Mouse (Mus musculus): ENCODE measurements at regions not wholly inside any gene's neighbourhood (a gene's known extent, or its start where the extent isn't known, plus 50 kb on each side); places are given as distances from the start of the nearest gene placed in this dataset.
A peak's percentile ranks its signal among the peaks of the same experiment; 100 is the strongest.

DNA sequence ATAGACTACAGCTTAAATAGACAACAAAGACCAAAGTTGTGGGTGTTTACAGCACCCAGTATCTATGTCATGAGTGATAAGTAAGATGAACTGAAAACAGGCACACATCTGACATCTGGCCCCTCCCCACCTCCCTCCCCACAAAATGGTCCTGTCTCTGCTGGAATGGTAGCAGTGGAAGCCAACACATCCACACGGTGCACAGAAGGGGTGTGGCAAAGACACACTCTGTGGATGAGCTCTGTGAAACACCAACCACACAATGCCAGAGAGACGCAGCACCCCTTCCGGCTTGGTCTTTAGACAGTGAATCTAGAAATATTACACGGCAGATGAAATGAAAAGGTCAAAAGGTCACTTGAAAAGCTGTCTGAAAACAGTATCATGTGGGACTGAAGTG is 85.6 kb downstream of the Fgf18 start:
- DNase-seq (ENCODE audit: low spot score) = no peak

DNA sequence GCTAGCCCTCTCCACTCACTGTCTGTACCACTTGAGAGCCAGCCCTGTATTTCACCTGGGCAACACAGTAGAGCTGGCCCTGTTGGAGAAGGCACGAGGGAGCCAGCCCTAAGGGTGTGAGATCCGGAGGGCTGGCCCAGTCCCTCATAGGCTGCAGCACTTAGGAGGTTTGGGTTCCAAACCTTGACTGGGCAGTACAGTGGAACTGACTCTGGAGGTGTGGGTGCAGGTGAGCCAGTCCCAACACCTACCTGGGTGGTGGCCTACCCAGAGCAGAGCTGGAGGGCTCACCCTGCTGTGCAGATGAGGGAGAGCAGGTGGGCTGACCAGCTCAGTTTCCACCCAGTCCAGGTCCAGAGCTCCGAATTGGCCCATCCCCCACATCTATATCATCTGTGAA is 86.8 kb downstream of the Fgf18 start:
- no peak for DNase-seq (ENCODE audit: low spot score)

DNA sequence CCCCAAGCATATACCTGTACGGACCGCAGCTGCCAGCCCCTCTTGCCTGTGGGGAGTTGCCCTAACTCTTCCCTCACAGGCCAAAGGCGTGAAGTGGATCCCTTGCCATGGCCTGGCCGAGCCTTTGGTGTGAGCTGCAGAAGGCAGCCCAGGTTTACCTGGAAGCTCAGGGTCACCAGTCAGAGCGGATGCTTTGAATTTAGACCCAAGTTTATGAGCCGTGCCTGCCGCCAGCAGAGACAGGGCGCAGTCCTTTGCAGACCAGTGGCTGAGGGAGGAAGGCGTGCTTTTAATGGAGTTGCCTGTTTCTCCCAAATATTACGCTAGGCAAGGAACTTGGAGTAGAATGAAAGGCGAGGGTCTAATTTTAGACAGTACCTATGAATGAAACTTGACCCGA is 97.0 kb downstream of the Fgf18 start:
- no peak for DNase-seq (ENCODE audit: low spot score)

DNA sequence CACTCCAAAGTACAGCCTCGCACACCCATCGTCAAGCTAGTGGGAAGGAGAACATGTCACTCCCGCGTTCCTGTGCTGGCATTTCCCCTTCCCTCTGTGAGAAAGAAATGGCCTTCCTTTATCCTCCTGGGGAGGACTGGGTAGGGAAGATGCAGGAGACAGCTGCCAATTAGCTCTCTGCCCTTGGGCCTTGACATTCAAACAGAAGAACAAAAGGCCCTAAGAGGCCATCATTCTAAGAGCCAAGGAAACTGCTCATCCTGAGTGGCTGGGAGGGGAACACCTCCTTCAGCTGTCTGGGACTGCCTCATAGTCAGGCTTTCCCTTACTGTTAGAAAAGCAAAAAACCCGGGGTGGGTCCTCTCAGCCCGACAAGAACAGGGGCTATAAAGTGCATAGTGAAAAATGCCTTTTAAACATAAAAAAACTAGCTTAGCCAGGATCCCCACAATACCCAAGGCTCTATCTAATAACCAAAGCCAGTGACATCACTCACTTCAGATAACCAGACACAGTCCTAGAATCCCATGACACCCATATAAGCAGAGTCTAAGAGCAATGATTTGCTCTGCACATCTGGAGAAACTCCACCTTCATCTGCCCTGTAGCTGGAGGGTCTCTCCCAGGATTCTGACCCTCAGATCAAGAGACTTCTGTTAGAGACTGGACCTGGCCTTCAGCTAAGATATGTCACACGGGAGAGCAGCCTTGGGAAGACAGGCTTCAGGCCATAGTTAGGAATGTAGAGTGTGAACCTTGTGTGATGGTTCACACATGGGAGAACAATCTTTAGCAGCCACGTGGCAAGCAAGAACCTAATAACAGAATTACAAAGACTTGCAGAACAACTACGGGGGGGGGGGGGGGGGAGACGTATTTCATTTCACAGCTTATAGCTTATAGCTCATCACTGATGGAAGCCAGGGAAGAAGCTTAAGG is 107.1 kb downstream of the Fgf18 start:
- DNase-seq (ENCODE audit: low spot score) = no peak

DNA sequence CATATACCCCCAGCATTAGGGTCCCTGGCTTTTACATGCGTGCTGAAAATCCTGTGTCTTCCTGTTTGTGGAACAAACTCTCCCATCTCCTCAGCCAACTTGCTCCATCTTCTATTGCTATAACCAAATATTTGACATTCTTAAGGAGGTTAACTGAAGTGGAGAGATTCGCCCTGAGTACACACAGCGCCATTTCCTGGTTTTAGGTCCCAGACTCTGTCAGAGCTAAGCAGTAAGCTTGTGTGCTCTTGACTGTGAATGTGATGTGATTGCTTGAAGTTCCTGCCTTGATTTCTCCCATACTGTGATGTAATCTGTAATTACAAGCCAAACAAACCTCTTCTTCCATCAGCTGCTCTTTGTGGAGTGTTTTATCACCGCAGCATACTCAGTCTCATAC is 110.8 kb downstream of the Fgf18 start:
- DNase-seq (ENCODE audit: low spot score) = no peak

DNA sequence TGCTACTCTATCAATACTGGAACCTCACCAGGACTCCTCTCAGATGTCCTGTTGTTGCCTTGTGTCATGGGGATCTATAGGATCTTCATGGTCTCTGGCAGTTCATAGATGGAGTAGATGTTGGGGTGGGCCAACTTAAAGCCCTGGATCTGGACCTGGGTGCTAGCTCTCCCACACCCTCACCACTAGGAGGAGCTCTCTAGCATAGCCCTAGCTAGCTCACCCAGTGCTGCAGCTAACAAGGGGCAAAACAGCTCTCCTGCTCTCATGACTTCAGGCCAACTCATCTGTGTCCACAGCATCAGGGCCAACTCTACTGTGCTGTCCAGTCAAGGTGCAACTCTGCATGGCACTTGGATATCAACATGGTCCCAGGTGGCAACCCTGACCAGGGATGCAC is 118.3 kb downstream of the Fgf18 start:
- DNase-seq (ENCODE audit: low spot score) = peak; percentile 22

DNA sequence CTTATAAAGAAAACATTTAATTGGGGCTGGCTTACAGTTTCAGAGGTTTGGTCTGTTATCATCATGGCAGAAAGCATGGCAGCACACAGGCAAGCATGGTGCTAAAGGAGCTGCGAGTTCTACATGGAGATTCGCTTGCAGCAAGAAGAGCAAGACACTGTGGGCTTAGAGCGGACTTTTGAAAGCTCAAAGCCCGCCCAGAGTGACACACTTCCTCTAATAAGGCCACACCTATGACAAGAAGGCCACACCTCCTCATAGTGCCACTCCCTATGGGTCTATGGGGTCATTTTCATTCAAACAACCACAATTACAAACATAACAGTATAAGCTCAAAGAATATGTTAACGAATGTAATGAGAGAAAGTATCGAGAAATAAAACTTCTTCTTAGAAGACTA is 120.1 kb downstream of the Fgf18 start:
- no peak for DNase-seq (ENCODE audit: low spot score)

DNA sequence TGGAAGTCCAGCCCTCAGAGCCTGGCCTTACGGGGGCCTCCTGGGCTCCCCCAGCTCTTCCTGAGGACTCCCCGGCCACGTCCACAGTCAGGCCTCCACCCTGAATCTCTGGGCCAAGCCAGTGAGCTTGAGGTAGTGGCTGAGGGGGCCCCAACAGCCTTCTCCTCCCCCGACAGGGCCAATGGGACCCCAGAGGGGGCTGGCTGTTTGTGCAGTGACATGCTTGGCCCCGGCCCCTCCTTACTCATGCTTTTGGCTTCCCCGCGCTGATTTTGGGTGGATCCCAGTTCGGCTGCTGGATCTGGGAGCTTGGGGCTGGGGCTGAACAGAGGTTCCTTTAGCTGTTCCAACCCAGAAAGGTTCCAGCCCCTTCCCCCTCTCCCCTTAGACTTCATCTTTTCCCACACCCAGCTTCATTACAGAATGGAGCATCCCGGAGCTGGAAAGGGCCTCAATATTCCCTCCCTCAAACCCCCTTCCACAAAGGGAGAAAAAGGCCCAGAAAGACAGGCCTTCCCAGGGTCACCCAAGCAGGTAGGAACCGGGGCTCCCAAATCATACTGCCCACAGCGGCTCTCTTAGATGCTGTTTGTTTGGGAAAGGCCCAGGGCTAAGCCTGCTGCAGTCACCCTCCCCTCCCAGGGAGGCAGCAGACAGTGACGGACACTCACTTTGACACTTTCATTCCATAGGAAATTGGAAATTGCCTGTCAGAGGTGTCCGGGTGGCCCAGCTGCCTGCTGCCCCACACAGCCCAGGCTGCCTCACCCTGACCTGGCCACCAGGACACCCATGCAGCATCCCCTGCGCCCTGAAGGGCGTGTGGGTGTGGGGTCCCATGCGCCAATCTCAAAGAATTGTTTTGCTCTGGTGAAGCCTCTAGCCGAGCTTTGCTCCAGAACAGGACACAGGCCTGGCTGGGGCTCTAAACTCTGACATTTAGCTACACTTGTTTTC is 133.7 kb downstream of the Fgf18 start:
- DNase-seq (ENCODE audit: low spot score) = no peak

DNA sequence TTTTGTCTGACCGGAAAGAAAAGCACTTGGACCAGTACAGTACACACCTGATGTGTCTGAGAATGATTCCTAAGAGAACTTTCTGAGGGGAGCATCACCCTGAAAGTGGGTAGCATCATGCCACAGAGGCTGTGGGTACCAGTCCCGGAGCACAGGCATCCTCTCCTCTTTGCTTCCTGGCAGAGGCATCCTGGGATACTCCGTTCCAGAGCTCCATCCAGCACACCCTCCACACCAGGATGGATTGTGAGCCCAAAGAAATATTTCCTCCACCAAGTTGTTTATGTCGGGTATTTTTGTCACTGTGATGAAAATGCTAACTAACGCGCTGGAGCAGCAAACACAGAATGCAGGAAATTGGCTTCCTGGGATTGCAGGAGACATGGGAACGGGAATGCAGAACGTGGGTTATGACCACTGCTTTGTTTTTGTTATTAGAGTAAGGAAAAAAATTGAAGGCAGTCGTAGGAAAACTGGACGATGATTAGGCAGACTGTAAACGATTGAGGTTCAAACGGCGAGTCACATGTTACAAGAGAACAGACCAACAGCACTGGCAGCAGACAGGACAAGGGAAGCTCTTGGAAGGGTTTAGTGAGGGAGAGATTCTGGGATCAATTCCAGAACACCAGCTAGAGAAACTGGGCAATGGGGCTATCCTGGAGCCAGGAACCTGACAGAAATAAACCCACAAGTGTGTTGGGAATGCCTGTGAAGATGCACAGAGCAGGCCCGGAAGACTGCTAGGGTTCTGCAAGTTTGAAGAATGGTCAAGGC is 134.6 kb downstream of the Fgf18 start:
- DNase-seq (ENCODE audit: low spot score) = no peak

DNA sequence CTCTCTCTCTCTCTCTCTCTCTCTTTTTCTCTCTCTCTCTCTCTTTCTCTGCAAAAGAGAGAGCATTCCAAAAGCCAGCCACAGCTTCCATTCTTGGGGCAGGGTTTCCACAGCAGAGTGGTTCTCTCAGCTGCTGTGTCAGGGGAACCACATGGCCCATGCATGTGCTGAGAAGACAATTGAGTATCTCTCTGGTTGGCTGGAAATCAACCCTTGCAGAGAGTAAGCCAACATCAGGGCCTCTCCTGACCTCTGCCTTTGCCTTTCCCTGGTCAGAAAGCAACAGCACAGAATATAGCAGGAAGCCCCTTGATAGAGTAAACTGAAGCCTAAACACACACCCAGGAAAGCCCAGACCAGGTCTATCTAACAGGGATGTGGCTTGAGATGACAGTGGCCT is 138.6 kb downstream of the Fgf18 start:
- DNase-seq (ENCODE audit: low spot score) = no peak

DNA sequence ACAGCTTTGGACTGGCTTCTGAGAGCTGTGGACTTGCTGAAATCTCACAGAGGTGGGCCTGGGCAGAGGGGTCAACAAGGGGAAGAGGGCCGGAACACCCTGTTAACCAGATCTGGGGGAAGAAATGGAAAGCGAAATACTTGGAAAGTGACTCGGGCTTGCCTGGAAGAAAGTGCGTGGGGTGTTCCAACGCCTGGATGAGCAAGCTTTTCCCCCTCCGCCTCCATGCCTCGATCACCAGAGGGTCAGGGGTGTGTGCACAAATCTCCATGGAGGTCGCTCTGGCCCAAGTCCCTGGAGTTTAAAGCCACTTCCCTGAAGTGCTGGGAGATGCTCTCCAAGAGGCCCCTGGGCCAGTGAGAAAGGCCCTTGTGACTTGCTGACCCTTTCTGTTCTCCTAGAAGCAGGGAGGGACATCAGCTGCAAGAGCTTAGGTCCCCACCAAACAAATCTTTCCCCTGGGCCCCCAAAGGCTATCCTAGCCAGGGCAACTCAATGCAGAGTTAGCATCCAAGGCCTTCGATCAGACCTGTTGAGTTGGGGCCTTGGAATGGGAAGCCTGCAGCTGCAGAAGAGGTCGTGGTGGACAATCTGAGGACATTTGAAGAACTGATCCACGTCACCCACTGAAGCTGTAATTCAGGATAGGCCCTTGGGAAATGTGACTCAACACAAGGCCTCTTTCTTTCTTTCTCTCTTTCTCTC is 139.2 kb downstream of the Fgf18 start:
- DNase-seq (ENCODE audit: low spot score) = no peak

DNA sequence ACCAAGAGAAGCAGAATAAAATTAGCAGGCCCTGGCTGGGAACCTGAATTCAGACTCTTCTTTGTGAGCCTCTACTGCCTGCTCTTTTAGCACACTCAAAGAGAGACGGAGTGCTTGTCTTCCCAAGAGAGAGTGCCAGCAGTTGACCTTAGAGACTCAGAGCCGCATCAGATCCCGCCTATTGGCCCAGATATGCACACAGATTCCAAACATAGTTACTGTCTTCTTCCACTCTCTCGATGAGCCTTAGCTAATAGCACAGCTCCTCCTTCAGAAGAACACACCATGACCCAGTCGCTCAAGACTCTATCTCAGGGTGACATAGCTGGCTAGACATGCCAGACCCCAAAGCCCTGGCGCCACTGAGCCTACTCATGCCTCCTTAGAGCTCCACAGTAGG is 139.8 kb downstream of the Fgf18 start:
- DNase-seq (ENCODE audit: low spot score) = no peak

DNA sequence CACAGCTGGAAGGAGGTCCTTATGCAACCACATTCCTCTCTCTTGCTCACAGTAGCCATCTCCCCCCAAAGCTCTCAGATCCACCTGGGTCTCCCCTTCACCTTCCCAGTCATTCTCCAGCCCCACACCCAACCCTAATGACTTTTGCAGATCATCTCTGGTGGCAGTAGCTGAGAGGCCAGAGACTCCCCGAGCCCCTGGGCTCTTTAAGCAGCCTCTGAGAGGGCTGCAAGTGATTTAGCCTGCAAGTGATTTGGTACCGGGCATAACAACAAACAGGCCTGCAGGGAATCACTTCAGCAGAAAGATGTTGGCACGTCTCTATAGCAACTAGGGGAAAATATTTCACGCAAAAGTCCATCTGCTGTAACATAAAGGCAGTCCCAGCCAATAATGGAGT is 142.0 kb downstream of the Fgf18 start:
- DNase-seq (ENCODE audit: low spot score) = no peak

DNA sequence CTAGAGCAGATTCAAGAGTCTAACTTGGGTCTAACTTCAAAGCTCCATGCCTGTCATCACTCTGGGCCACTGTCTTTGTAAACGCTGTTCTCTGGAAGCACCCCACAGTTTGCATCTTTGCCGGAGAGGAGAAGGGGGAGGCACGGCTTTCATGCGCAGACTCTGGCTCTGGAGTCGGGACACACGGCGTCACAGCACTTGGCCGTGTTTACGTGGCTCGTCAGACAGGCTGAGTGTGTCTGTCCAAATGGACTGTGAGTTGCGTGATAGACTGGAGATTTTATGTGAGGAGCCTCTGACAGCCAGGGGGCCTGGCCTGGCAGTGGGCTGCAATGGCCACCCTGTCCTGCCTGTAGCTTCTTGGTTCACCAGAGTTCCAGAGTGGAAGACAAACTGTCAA is 142.6 kb downstream of the Fgf18 start:
- no peak for DNase-seq (ENCODE audit: low spot score)

DNA sequence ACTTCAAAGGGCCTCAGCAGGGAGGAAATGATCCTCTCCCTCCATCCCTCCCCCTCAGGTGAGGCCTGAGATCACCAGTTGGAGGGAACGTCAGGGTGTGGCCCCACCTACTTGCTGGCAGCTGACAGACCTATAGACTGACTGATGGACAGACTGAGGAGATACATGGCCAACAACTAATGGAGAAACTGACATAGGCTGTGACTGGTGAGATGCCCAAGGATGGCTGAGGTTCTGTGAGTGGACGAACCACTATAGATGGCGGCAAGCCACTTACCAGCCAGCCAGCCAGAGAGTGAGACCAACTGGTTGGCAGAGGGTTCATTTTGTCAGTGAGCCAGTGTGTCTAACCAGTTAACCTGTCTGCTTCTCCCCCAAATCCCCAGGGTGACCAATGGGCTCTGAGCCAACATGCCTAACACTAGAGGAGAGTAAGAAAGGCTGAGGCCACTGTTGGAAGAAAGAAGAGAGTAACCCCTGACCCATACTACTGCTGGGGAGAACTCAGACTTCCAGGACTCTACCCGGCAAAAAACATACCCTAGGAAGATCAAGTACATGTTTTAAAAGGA is 147.4 kb downstream of the Fgf18 start:
- DNase-seq (ENCODE audit: low spot score) = no peak

DNA sequence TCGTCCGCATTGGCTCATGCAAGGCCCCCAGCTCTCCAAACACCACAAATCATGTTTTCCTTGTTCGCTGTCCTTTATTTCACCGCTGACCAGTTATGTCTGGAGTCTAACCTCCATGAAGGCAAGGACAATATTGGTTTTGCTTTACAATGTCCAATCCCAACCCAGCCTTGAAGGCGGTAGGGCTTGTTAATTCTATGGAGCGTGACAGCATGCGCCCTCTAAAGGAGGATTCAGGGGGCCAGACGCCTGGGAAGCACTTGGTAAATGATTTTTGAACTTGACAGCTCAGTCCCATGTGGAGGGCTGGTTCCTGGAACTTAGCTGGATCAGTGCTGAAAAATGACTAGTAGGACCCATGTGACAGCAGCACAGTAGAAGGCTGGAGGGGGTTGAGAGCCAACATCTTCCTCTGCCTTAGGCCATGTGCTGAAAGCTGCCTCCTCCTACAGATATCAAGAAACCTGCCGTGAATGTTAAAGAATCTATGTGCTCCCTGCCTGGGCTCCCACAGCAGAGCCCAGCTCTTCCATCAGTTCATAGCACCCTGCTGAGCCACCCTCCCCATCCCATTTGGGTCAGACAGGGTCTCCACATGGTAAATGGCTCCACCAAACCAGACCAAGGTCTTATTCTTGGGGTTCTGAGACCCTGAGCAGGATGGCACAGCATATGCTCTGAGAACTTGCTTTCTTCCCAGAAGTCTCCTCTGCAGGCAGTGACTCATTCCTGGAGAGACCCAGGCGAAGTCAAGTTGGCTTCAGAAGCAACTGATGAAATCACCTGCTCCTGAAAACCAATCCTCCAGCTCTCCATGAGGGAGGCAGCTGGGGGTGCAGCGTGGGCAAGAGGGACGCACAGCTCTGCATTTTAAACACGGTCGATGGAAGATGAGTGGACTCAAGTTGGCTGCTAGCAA is 148.3 kb downstream of the Fgf18 start:
- no peak for DNase-seq (ENCODE audit: low spot score)

DNA sequence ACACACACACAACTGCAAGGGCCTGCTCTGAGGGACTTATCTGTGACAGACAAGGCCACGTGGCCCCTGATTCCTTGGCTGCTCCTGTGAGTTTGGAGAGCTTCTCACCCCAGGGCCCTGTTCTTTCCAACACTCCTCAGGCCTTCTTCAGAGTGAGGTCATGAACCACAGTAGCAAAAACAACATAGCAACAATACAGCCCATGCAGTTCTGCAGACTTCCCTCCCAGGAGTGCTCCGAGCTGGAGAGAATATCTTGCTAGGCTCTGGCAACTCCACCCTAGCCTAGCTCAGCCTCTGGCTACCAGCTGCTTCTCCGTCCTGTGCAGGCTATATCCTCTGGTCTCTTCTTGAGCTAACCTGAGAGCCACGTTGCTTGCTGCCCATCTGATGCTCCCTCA is 152.8 kb downstream of the Fgf18 start:
- no peak for DNase-seq (ENCODE audit: low spot score)

DNA sequence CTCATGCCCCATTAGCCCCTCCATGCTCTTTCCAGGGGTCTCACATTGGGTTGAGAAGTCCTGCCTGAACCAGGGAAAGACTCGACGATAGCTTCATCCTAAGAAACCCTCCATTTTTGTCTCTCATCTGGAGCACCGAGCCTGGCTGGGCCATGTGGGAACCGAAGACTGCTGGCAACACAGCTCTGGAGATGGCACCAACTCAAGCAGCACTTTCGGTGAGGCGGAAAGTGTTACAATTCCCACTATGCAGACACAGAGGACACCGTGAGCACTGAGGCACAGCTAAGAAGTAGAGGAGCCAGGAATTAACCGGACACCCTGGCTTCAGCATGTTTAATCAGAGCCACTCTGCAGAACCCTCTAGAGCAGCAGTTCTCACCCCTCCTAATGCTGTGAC is 153.8 kb downstream of the Fgf18 start:
- no peak for DNase-seq (ENCODE audit: low spot score)

DNA sequence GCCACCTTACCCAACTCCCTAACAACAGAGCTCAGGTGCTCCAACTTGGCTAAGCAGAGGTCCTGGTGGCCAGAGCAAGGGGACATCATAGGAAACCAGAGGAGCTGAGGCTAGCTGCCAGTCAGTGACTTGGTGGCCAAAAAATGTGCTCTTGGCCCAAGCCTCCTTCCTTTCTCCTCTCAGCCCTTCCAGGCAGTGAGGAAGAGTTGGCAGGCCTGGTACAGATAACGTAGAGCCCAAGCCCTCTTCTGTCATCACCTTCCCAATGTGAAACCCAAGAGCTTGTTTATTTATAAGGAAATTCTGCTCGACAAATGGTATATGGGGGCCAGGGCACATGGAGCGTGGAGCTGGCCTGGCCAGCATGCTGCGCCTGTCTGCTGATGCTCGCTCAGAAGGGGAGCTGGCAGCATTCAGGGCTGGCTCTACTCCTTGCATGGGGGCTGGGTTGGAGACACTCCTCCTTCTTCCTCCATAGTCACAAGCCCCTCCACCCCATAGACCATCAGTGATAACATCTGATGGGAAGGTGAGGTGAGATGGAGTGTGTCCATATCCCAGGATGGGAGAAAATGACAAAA is 156.1 kb downstream of the Fgf18 start:
- DNase-seq (ENCODE audit: low spot score) = no peak

DNA sequence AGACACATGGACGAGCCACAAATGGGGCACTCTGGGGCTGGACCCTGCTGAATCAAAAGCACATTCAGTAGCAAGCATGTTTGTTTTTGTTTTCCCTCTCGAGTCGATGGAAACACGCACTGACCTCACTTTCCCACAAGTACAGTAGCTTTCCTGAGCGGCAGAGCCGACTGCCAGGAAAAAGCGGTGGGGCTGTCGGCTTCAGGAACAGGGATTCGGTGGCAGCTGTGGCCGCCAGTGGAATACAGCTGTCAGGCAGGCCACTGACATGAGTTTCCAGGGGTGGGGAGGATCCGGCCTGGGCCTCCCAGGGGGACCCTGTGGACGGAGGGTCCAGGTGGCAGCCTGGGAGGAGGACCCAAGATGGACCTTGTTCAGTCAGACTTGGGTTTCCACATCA is 157.0 kb downstream of the Fgf18 start:
- no peak for DNase-seq (ENCODE audit: low spot score)
